Mouse (Mus musculus): ENCODE measurements around the gene Hist1h1e. TPM values are rescaled to one million over a fixed set of nuclear protein-coding genes. Genes with fewer than 3 reads are reported as not detected.
A peak's percentile ranks its signal among the peaks of the same experiment; 100 is the strongest.
"Not testable (repeated sequence)": the region's sequence is repeated elsewhere in the genome, so short reads cannot be mapped to it uniquely, and the experiment has no call there.

Hist1h1e gene
- polyA plus RNA-seq (2015; fragmentation: Nextera tagmentation; extraction: Ambion mirVana), result 19.9 and 21.1 TPM in 2 replicates

DNA sequence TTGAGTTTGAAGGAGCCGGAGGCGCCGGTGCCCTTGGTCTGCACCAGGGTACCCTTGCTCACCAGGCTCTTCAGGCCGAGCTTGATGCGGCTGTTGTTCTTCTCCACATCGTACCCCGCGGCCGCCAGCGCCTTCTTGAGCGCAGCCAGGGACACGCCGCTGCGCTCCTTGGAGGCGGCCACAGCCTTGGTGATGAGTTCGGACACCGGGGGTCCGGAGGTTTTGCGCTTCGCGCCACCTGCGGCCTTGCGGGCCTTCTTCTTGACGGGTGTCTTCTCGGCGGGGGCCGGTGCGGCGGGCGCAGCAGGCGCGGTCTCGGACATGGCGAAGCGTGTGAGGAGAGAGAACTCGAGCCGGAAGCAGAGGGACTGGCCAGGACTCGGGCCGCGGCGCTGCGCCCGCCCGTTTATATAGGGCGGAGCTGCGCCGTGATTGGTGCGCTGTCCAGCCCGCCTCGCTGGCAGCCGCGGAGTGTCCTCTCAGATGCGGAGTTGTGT, at the start of gene Hist1h1e:
TSS of gene Hist1h1e (minus strand) at position 384 of the 497 bp plus-strand sequence.
- under 1% methylated on average over 53 of the region's 53 CpGs for WGBS
- peak within 1 kb of the TSS; percentile 95 for H3K4me2 ChIP-seq (replicated peaks)
- H3K27ac ChIP-seq, result peak within 1 kb of the TSS; percentile 99
- peak; percentile 89 for ATAC-seq (ENCODE audit: low FRiP score, low read depth)
- H3K36me3 ChIP-seq, H3K9me3 ChIP-seq, H3K27me3 ChIP-seq: not testable (repeated sequence)
- H3K4me1 ChIP-seq, result peaks cover 11% of the 10 kb centered on the region
- peak within 1 kb of the TSS; percentile 73 for H3K4me3 ChIP-seq
- peak within 1 kb of the TSS; percentile 93 for H3K9ac ChIP-seq

GRCm38 (mm10) chr13:23662536-23662935, 40.2 kb upstream of the Hist1h1e start:
- Histone ChIP-seq H3K9me3 (no peaks in the 10 kb centered on the region), H3K27ac (no peak overlapping the region), H3K4me3 (no peak overlapping the region), H3K9ac (no peak overlapping the region), H3K27me3 (no peaks in the 10 kb centered on the region), H3K36me3 (no peaks in the 10 kb centered on the region), H3K4me1 (no peaks in the 10 kb centered on the region), H3K4me2 (replicated peaks) (no peak overlapping the region)
- 75% methylated on average over 3 of the region's 3 CpGs for WGBS
- no peak for ATAC-seq (ENCODE audit: low FRiP score, low read depth)

- no peak overlapping the region for H3K9ac ChIP-seq
- no peaks in the 10 kb centered on the region for H3K9me3 ChIP-seq
- 76% methylated on average over 6 of the region's 6 CpGs for WGBS
- H3K4me3 ChIP-seq, result no peak overlapping the region
- H3K36me3 ChIP-seq, result no peaks in the 10 kb centered on the region
- no peak for ATAC-seq (ENCODE audit: low FRiP score, low read depth)
- H3K4me2 ChIP-seq (replicated peaks), result no peak overlapping the region
- no peaks in the 10 kb centered on the region for H3K4me1 ChIP-seq
- no peaks in the 10 kb centered on the region for H3K27me3 ChIP-seq
- no peak overlapping the region for H3K27ac ChIP-seq
These were observed 37.4 kb upstream of the Hist1h1e start for GRCm38 (mm10) chr13:23659636-23660366.

DNA sequence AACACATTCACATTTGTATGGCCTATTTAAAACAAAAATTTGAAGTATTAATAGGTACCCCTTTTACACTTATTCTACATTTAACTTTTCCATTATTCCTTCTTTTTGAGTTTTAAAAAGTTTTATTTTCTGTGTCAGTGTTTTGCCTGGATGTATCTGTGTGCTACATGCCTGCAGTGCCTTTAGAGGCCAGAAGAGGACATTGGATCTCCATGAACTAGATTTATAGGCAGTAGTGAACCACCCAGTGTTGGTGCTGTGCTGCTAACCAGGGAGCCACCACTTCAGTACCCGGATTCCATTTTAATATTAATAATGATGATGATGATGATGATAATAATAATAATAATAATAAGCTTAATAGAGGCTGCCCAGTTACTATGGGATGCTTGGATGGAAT, 8.3 kb upstream of the Hist1h1e start:
- H3K4me2 ChIP-seq (replicated peaks), result no peak overlapping the region
- H3K4me1 ChIP-seq, result no peaks in the 10 kb centered on the region
- H3K27me3 ChIP-seq, result no peaks in the 10 kb centered on the region
- no peaks in the 10 kb centered on the region for H3K9me3 ChIP-seq
- H3K9ac ChIP-seq, result no peak overlapping the region
- no peak overlapping the region for H3K27ac ChIP-seq
- H3K36me3 ChIP-seq, result no peaks in the 10 kb centered on the region
- no peak for ATAC-seq (ENCODE audit: low FRiP score, low read depth)
- WGBS, result 35% methylated on average over 1 of the region's 1 CpGs
- no peak overlapping the region for H3K4me3 ChIP-seq

GRCm38 (mm10) chr13:23622861-23623450, 598 bp upstream of the Hist1h1e start:
- Histone ChIP-seq H3K4me2 (replicated peaks) (peak overlapping the region; percentile 95), H3K9ac (peak overlapping the region; percentile 93), H3K36me3 (no peaks in the 10 kb centered on the region), H3K9me3 (no peaks in the 10 kb centered on the region), H3K4me3 (peak overlapping the region; percentile 73), H3K4me1 (peaks cover 11% of the 10 kb centered on the region), H3K27me3 (no peaks in the 10 kb centered on the region), H3K27ac (peak overlapping the region; percentile 99)
- 28% methylated on average over 7 of the region's 7 CpGs for WGBS
- no peak for ATAC-seq (ENCODE audit: low FRiP score, low read depth)

DNA sequence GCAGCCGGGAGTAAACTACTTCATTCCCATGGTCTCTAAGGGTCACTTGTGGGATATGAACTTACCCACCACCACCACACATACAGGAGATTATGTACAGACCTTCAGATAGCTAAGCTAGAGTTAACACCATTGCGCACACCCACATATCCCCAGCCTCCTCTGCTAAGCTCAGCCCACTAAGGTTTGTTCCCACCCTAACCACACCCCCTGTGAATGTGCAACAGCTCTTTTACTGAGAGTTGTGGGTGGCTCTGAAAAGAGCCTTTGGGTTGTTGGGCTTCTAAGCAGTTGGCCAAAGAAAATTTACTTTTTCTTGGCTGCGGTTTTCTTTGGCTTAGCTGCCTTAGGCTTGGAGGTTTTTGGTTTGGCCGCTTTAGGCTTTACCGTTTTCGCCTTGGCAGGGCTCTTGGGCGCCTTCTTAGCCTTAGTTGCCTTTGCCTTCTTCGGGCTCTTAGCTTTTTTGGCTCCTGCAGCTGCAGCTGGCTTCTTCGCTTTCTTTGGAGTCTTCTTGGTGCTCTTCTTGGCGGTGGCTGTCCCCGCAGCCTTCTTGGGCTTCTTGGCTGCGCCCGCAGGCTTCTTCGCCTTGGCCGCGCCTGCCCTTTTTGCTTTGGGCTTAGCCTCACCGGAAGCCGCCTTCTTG, 705 bp downstream of the Hist1h1e start:
- peak; percentile 88 for ATAC-seq (ENCODE audit: low FRiP score, low read depth)
- Histone ChIP-seq H3K9ac (peak overlapping the region; percentile 93), H3K4me1 (peaks cover 11% of the 10 kb centered on the region), H3K9me3 (no peaks in the 10 kb centered on the region), H3K36me3 (no peaks in the 10 kb centered on the region), H3K27me3 (no peaks in the 10 kb centered on the region), H3K27ac (peak overlapping the region; percentile 99), H3K4me2 (replicated peaks) (peak overlapping the region; percentile 95), H3K4me3 (peak overlapping the region; percentile 73)
- under 1% methylated on average over 18 of the region's 18 CpGs for WGBS

DNA sequence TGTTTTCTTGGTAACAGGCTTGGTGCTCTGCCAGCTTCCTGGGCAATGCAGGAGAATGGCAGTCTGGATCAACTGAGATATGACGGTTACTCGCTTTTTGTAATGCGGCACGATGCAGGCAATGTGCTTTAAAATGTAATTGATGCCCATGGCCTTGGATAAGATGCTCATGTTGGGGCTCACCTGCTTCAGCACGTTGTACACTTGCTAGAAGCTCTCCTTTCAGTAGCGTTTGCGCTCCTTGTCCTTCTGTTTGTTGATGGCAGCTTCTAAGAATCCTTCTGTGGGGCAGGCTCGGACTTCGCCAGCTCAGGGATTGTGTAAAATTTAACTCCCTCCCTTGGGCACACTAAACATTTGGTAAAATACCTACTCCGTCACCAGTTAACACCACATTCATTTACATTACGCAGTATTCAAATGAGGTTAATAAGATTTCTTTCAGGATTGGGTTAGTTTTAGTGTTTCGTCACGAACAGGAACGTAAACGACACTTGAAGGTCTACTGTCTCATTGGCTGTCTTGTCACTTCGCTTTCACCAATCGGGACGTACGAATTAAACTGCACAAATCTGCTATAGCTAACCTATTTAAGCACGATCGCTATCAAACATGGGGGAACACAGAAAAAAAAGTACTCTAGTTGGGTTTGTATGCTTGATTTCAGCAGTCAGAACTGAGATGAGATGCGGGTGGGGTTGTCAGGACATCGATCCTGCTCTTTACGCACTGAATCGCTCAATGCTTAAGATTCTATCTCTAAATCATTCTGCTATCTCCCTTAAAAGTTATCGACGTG, 1.4 kb downstream of the Hist1h1e start, which contains the start of gene Hist1h2be:
TSS of gene Hist1h2be (minus strand) at position 392 of the 799 bp plus-strand sequence.
- Histone ChIP-seq H3K4me1 (peaks cover 11% of the 10 kb centered on the region), H3K9ac (peak within 1 kb of the TSS; percentile 93), H3K9me3 (no peaks in the 10 kb centered on the region), H3K4me3 (peak within 1 kb of the TSS; percentile 73), H3K4me2 (replicated peaks) (peak within 1 kb of the TSS; percentile 95), H3K27ac (peak within 1 kb of the TSS; percentile 99), H3K36me3 (no peaks in the 10 kb centered on the region), H3K27me3 (no peaks in the 10 kb centered on the region)
- under 1% methylated on average over 27 of the region's 27 CpGs for WGBS
- ATAC-seq (ENCODE audit: low FRiP score, low read depth), result peak; percentile 87

DNA sequence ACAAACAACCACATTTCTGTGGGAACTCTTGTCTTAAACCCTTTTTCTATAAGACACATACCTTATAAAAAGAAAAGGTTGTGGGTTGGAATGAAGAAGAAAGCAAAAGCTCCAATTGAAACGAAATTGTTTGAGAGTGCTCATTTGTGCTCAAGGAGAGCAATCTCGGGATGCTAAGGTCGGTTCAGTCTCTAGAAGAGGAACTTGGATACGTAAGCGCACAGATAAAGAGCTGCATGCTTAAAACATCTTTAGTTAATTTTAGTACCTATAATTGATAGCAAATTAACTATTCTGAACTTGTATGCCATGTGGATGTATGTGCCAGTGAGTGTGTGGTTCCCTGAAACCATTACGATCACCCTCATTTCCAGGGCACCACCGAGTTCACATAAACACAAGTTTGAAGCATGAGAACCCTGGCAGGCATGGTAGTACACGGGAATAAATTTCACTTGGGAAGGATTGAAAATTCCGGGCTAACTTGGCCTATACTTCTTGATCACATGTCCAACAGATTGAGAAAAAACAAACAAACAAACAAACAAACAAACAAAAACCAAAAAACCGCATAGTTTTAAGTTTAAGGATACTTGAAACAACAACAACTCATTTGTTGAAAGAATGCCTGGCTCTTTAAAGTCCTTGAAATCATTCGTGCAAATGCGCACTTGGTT, 2.2 kb downstream of the Hist1h1e start:
- WGBS, result 52% methylated on average over 12 of the region's 12 CpGs
- ATAC-seq (ENCODE audit: low FRiP score, low read depth), result no peak

DNA sequence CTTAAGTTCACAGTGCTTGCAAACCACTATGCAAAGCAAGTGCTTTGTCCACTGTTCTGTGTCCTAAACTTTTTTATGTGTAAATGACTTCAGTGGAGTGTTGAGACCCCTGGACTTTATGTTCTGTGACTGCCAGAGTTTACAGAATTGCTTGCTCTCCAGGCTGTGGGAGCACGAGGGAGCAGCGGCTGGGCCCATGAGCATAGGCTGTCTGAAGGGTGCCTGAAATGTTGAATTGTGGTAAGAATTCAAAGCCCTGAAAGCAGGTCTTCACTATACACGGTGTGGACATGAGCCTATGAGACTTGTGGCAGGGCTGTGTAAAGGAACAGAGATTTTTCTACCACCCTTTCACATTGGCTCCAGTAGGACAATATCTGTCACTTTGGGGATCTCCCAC, 10.7 kb downstream of the Hist1h1e start:
- Histone ChIP-seq H3K9me3 (no peaks in the 10 kb centered on the region), H3K9ac (no peak overlapping the region), H3K27me3 (no peaks in the 10 kb centered on the region), H3K4me1 (no peaks in the 10 kb centered on the region), H3K4me3 (no peak overlapping the region), H3K36me3 (no peaks in the 10 kb centered on the region), H3K27ac (no peak overlapping the region), H3K4me2 (replicated peaks) (no peak overlapping the region)
- ATAC-seq (ENCODE audit: low FRiP score, low read depth), result no peak
- WGBS, result 88% methylated on average over 3 of the region's 3 CpGs

More for the DNA sequence above, 2.2 kb downstream of the Hist1h1e start:
- peak overlapping the region; percentile 73 for H3K4me3 ChIP-seq
- no peaks in the 10 kb centered on the region for H3K36me3 ChIP-seq
- peak overlapping the region; percentile 99 for H3K27ac ChIP-seq
- peak overlapping the region; percentile 69 for H3K9ac ChIP-seq
- H3K4me1 ChIP-seq, result peaks cover 11% of the 10 kb centered on the region
- peak overlapping the region; percentile 95 for H3K4me2 ChIP-seq (replicated peaks)
- H3K27me3 ChIP-seq, result no peaks in the 10 kb centered on the region
- no peaks in the 10 kb centered on the region for H3K9me3 ChIP-seq

DNA sequence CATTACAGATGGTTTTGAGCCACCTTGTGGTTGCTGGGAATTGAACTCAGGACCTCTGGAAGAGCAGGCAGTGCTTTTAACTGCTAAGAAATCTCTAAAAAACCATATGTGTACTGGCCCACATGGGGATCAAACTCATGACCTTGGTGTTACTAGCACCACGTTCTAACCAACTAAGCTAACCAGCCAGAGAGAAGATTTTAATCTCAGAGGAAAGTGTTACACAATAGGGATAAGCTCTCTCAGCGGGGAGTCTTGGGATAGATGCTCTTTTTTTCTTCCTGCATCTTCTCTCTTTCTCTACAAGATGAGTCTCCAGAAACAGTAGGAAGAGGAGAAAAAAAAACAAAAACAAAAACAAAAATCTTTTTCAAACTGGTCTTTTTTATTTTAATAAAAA, 12.0 kb downstream of the Hist1h1e start:
- Histone ChIP-seq H3K9ac (no peak overlapping the region), H3K4me1 (no peaks in the 10 kb centered on the region), H3K9me3 (no peaks in the 10 kb centered on the region), H3K4me3 (no peak overlapping the region), H3K27me3 (no peaks in the 10 kb centered on the region), H3K36me3 (no peaks in the 10 kb centered on the region), H3K4me2 (replicated peaks) (no peak overlapping the region), H3K27ac (no peak overlapping the region)
- no peak for ATAC-seq (ENCODE audit: low FRiP score, low read depth)
- 78% methylated on average over 2 of the region's 2 CpGs for WGBS

- Histone ChIP-seq H3K4me2 (replicated peaks) (no peak overlapping the region), H3K27me3 (no peaks in the 10 kb centered on the region), H3K4me3 (no peak overlapping the region), H3K36me3 (no peaks in the 10 kb centered on the region), H3K9me3 (no peaks in the 10 kb centered on the region), H3K27ac (no peak overlapping the region), H3K4me1 (no peaks in the 10 kb centered on the region), H3K9ac (no peak overlapping the region)
- ATAC-seq (ENCODE audit: low FRiP score, low read depth), result no peak
These were observed 12.5 kb downstream of the Hist1h1e start for GRCm38 (mm10) chr13:23609844-23610243.

Measured in limb, embryonic 13.5 days (tissue).